Mouse (Mus musculus) testis, postnatal 10 days (tissue): ENCODE measurements at regions not wholly inside any gene's neighbourhood (a gene's known extent, or its start where the extent isn't known, plus 50 kb on each side); places are given as distances from the start of the nearest gene placed in this dataset.
"Not testable (repeated sequence)": the region's sequence is repeated elsewhere in the genome, so short reads cannot be mapped to it uniquely, and the experiment has no call there.

ENCODE experiments used
- DNase-seq: peaks from one replicate; pipeline ENCODE4 v3.0.0; 2021; ENCODE audit warnings: low spot score

GRCm38 (mm10) chr5:76081379-76081778 is 58.7 kb upstream of the Srd5a3 start:
- DNase-seq: not testable (repeated sequence)

- DNase-seq: no peak
Observed at GRCm38 (mm10) chr5:76080429-76080828, 59.6 kb upstream of the Srd5a3 start.

- no peak for DNase-seq
Observed at GRCm38 (mm10) chr5:76079204-76080025, 60.7 kb upstream of the Srd5a3 start.

GRCm38 (mm10) chr5:76078485-76078884 is 61.6 kb upstream of the Srd5a3 start:
- DNase-seq: no peak

- no peak for DNase-seq
Observed at GRCm38 (mm10) chr5:76076283-76076682, 63.8 kb upstream of the Srd5a3 start.

- no peak for DNase-seq
Observed at GRCm38 (mm10) chr5:76075401-76075800, 64.7 kb upstream of the Srd5a3 start.

GRCm38 (mm10) chr5:76067881-76068280 is 72.2 kb upstream of the Srd5a3 start:
- no peak for DNase-seq

GRCm38 (mm10) chr5:76067231-76067630 is 72.8 kb upstream of the Srd5a3 start:
- no peak for DNase-seq

- no peak for DNase-seq
Observed at GRCm38 (mm10) chr5:76065789-76066188, 74.3 kb upstream of the Srd5a3 start.

- DNase-seq: no peak
Observed at GRCm38 (mm10) chr5:76065227-76065626, 74.8 kb upstream of the Srd5a3 start.

- no peak for DNase-seq
Observed at GRCm38 (mm10) chr5:76064686-76065085, 75.4 kb upstream of the Srd5a3 start.

- no peak for DNase-seq
Observed at GRCm38 (mm10) chr5:76063473-76063872, 76.6 kb upstream of the Srd5a3 start.

- no peak for DNase-seq
Observed at GRCm38 (mm10) chr5:76058011-76058410, 79.8 kb upstream of the Kdr start.

- DNase-seq: no peak
Observed at GRCm38 (mm10) chr5:76055849-76056248, 77.6 kb upstream of the Kdr start.

GRCm38 (mm10) chr5:76052782-76053181 is 74.5 kb upstream of the Kdr start:
- DNase-seq: no peak

GRCm38 (mm10) chr5:76051658-76052057 is 73.4 kb upstream of the Kdr start:
- DNase-seq: no peak

- DNase-seq: no peak
Observed at GRCm38 (mm10) chr5:76048103-76048874, 70.0 kb upstream of the Kdr start.

GRCm38 (mm10) chr5:76043521-76044510 is 65.6 kb upstream of the Kdr start:
- no peak for DNase-seq

GRCm38 (mm10) chr5:76040454-76041203 is 62.4 kb upstream of the Kdr start:
- peak; percentile 50 for DNase-seq

- DNase-seq: no peak
Observed at GRCm38 (mm10) chr5:76028729-76029128, 50.5 kb upstream of the Kdr start.
